Mouse (Mus musculus) kidney, postnatal 0 days (tissue): ENCODE measurements at regions not wholly inside any gene's neighbourhood (a gene's known extent, or its start where the extent isn't known, plus 50 kb on each side); places are given as distances from the start of the nearest gene placed in this dataset.

ENCODE experiments used
- ATAC-seq: fragments of 200-750 bp; cut with Nextera tagmentation; replicated peaks from 2 replicates; pipeline ENCODE4 v1.8.0; 2017; ENCODE audit warnings: low read depth, moderate number of reproducible peaks, moderate TSS enrichment, moderate library complexity; ENCODE audit not compliant: low FRiP score
- DNase-seq: peaks from one replicate; pipeline ENCODE4 v3.0.0-alpha.2; 2016; ENCODE audit warnings: low spot score
- H3K27ac ChIP-seq: fragments of 300-500 bp; sonication (generic); 2 replicates; pipeline ENCODE4 v1.5.1; 2014; ENCODE audit warnings: mild to moderate bottlenecking
- H3K27me3 ChIP-seq: fragments of 300-500 bp; sonication (generic); 2 replicates; pipeline ENCODE4 v1.6.1; 2014; ENCODE audit warnings: low read length, mixed read lengths; ENCODE audit not compliant: insufficient read depth
- H3K36me3 ChIP-seq: fragments of 300-500 bp; sonication (generic); 2 replicates; pipeline ENCODE4 v1.6.1; 2014; ENCODE audit warnings: low read length, mixed read lengths; ENCODE audit not compliant: insufficient read depth
- H3K4me1 ChIP-seq: fragments of 300-500 bp; sonication (generic); replicated peaks from 2 replicates; pipeline ENCODE4 v1.6.1; 2014; ENCODE audit warnings: antibody characterized with exemption, low read length, mixed read lengths; ENCODE audit not compliant: insufficient read depth
- H3K4me2 ChIP-seq: fragments of 300-500 bp; sonication (generic); 2 replicates; pipeline ENCODE4 v1.6.1; 2014; ENCODE audit warnings: mild to moderate bottlenecking, low read length, moderate library complexity, mixed read lengths
- H3K4me3 ChIP-seq: fragments of 300-500 bp; sonication (generic); replicated peaks from 2 replicates; pipeline ENCODE4 v1.5.1; 2014; ENCODE audit warnings: low read depth, low read length
- H3K9ac ChIP-seq: fragments of 300-500 bp; sonication (generic); 2 replicates; pipeline ENCODE4 v1.6.1; 2014; ENCODE audit warnings: low read depth, low read length
- H3K9me3 ChIP-seq: fragments of 300-500 bp; sonication (generic); replicated peaks from 2 replicates; pipeline ENCODE4 v1.6.1; 2016; ENCODE audit warnings: low read length, inconsistent platforms, mixed read lengths
- CTCF ChIP-seq: IDR thresholded peaks from 2 replicates; pipeline ENCODE4 v1.5.1; 2016; ENCODE audit warnings: antibody characterized with exemption, low read depth, mild to moderate bottlenecking, moderate library complexity
- WGBS: fragments of 180-500 bp; shearing (Covaris S2); extraction: QIAGEN DNeasy Blood & Tissue Kit; methylation state at CpG from one replicate; pipeline ENCODE4 v1.1.7; 2014; 5-methylcytosine and 5-hydroxymethylcytosine counted together

GRCm38 (mm10) chr11:84634990-84635389 lies 109.7 kb upstream of the Lhx1 start:
- ATAC-seq (no peak), DNase-seq (no peak)
- no peak overlapping the region for H3K9ac ChIP-seq
- no peak for TF ChIP-seq CTCF
- no peak overlapping the region for H3K27ac ChIP-seq
- H3K27me3 ChIP-seq = no peaks in the 10 kb centered on the region
- H3K4me3 ChIP-seq = no peak overlapping the region
- H3K9me3 ChIP-seq = no peaks in the 10 kb centered on the region
- no peaks in the 10 kb centered on the region for H3K4me1 ChIP-seq
- no peaks in the 10 kb centered on the region for H3K36me3 ChIP-seq
- 30% methylated on average over 3 of the region's 4 CpGs for WGBS
- no peak overlapping the region for H3K4me2 ChIP-seq

DNA sequence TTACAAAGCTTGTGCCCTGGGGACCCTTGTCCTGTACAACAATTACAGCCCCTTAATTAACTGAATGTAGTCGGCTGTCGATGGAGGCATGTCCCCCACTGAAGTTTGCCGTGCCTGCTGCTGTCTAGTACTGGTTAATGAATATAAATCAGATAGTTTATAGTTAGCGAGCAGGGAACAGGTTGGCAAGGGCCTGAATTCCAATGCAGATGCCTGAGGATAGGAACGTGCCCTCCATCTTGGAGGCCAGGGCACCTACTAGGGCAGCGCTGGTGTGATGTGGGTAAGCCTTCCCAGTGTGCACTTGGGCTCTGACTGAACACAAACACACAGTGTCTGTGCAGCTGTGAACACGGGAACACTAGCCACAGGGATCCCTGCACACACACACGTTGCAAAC lies 108.0 kb upstream of the Lhx1 start:
- H3K36me3 ChIP-seq = no peaks in the 10 kb centered on the region
- H3K4me3 ChIP-seq = no peak overlapping the region
- no peaks in the 10 kb centered on the region for H3K4me1 ChIP-seq
- peak; percentile 47; the same call in 1 of the 2 replicates for ATAC-seq
- H3K27me3 ChIP-seq = no peaks in the 10 kb centered on the region
- 35% methylated on average over 8 of the region's 8 CpGs for WGBS
- DNase-seq = no peak
- TF ChIP-seq CTCF = no peak
- peak overlapping the region; percentile 62; the same call in 1 of the 2 replicates for H3K27ac ChIP-seq
- no peak overlapping the region for H3K4me2 ChIP-seq
- no peaks in the 10 kb centered on the region for H3K9me3 ChIP-seq
- H3K9ac ChIP-seq = no peak overlapping the region

DNA sequence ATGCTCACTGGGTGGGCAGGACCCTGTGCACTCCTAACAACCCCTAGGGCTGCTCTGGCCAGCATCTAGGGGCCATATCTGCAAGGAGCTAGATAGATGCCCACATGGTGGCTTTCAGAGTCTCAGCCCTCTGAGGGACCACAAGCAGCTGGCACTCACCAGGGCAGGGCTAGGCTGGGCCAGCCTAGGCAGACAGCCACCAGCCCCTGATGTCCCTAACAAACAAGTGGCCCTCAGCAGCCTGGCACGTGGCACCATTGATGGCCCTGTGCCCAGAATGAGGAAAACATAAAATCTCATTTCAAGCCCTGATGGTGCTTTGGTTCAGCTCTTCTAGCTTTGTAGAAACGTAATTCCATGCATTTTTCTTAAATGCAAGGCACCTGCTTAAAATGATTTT lies 102.8 kb upstream of the Lhx1 start:
- H3K4me3 ChIP-seq = no peak overlapping the region
- H3K36me3 ChIP-seq = no peaks in the 10 kb centered on the region
- DNase-seq (no peak), ATAC-seq (0 out of 2 replicates have a peak, but pooled peaks have one; percentile 43)
- H3K4me2 ChIP-seq = no peak overlapping the region
- H3K27me3 ChIP-seq = no peaks in the 10 kb centered on the region
- TF ChIP-seq CTCF = no peak
- H3K9ac ChIP-seq = no peak overlapping the region
- 54% methylated on average over 2 of the region's 2 CpGs for WGBS
- H3K27ac ChIP-seq = no peak overlapping the region
- no peaks in the 10 kb centered on the region; the same call in 1 of the 2 replicates for H3K4me1 ChIP-seq
- H3K9me3 ChIP-seq = no peaks in the 10 kb centered on the region

DNA sequence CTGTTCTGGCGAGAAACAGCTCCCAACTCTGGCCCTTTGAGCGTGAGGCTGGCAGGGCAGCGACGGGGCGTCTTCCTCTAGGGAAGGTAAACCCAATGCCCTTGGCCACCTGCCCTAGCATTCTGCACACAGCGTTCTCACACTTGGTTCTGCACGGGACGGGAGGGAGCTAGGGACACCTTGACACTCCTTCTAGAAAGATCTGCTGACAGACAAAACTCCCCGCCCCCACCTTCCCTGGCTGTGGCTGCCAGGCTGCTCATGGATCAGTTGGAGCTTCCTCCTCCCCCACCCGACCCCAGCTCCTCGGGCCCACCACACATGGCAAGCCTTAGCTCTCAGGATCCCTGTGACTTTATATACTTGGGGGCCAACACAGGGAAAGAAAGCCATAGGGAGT lies 102.3 kb upstream of the Lhx1 start:
- ATAC-seq = no peak; the same call in 1 of the 2 replicates
- TF ChIP-seq CTCF = no peak
- H3K9ac ChIP-seq = no peak overlapping the region
- no peaks in the 10 kb centered on the region for H3K36me3 ChIP-seq
- WGBS = 45% methylated on average over 11 of the region's 11 CpGs
- DNase-seq = no peak
- H3K27ac ChIP-seq = no peak overlapping the region
- no peaks in the 10 kb centered on the region; the same call in 1 of the 2 replicates for H3K4me1 ChIP-seq
- no peak overlapping the region for H3K4me2 ChIP-seq
- no peak overlapping the region for H3K4me3 ChIP-seq
- no peaks in the 10 kb centered on the region for H3K27me3 ChIP-seq
- H3K9me3 ChIP-seq = no peaks in the 10 kb centered on the region

DNA sequence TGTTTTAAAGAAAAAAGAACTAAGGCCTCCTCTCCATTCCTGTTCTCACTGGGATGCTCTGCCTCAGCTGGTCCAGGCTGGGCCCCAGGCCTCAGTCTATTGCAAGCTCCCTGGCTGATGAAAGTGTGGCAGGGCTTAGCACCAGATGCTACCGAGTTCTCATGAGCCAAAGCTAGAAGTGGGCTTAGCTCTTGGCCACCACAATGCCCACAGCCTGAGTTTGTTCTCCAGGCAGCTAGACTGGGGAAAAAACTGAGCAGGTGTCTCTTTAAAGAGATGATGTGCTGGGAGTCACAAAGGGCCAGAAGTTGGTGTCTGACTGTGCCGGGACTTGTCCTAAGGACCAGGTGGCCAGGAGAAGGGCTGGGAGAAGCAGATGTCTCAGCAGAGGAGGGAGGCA lies 101.9 kb upstream of the Lhx1 start:
- 69% methylated on average over 2 of the region's 2 CpGs for WGBS
- no peaks in the 10 kb centered on the region for H3K27me3 ChIP-seq
- no peaks in the 10 kb centered on the region for H3K36me3 ChIP-seq
- H3K4me1 ChIP-seq = no peaks in the 10 kb centered on the region; the same call in 1 of the 2 replicates
- no peak for TF ChIP-seq CTCF
- ATAC-seq (no peak), DNase-seq (no peak)
- no peak overlapping the region for H3K27ac ChIP-seq
- no peaks in the 10 kb centered on the region for H3K9me3 ChIP-seq
- no peak overlapping the region for H3K9ac ChIP-seq
- H3K4me2 ChIP-seq = no peak overlapping the region
- no peak overlapping the region for H3K4me3 ChIP-seq

DNA sequence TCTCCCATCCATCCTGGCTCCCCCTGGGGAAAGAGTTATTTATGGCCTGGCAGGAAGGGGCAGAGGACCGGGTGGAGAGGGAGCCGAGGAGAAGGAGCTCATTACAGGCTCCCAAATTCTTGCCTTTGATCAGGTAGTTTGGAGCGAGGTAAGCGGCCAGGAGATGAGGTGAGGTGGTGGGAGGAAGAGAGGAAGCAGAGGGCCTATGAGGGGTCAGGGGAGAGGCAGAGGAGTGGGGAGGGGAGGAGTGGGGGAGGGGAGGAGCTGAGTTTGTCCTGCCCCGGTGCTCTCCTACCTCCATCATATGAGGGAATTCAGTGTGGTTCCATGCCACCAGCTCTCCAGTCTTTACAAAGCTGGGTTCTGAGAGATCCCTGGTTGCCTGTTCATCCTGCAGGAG lies 98.8 kb upstream of the Lhx1 start:
- H3K27me3 ChIP-seq = no peaks in the 10 kb centered on the region
- no peak overlapping the region for H3K4me3 ChIP-seq
- no peaks in the 10 kb centered on the region; the same call in 1 of the 2 replicates for H3K4me1 ChIP-seq
- no peak for TF ChIP-seq CTCF
- no peaks in the 10 kb centered on the region for H3K9me3 ChIP-seq
- no peak overlapping the region for H3K4me2 ChIP-seq
- H3K9ac ChIP-seq = no peak overlapping the region
- ATAC-seq (no peak), DNase-seq (peak; percentile 31)
- H3K27ac ChIP-seq = no peak overlapping the region
- 4% methylated on average over 5 of the region's 5 CpGs for WGBS
- H3K36me3 ChIP-seq = no peaks in the 10 kb centered on the region

DNA sequence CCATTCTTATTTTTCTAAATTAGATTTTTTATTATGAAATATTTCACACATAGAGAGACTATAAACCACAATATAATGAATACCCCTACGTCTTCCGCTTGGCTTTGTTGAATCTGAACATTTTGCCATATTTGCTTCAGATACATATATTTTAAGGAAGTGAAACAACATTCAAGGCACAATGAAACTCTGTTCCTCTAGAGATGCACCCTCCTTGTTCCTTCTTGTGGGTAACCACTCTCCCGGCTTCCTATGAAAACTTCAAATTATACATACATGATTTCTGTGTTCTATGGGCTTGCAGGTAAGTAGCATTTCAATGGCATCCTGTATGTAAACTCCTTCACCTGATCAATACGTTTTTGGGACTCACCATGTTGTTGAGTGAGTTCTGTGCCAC lies 94.4 kb upstream of the Lhx1 start:
- no peaks in the 10 kb centered on the region for H3K36me3 ChIP-seq
- no peak for TF ChIP-seq CTCF
- WGBS = 92% methylated on average over 4 of the region's 4 CpGs
- H3K4me2 ChIP-seq = no peak overlapping the region
- no peaks in the 10 kb centered on the region for H3K9me3 ChIP-seq
- DNase-seq = no peak
- no peak for ATAC-seq
- H3K27ac ChIP-seq = no peak overlapping the region
- no peaks in the 10 kb centered on the region for H3K27me3 ChIP-seq
- no peaks in the 10 kb centered on the region for H3K4me1 ChIP-seq
- no peak overlapping the region for H3K9ac ChIP-seq
- no peak overlapping the region for H3K4me3 ChIP-seq
